Mouse (Mus musculus) E14TG2a.4 (cell line): ENCODE results near the gene Pdhx.

ENCODE experiments used
- CTCF ChIP-seq: conservative IDR thresholded peaks from 2 replicates; pipeline ENCODE4 v1.5.1; 2014; ENCODE audit warnings: low read length
- POU5F1 ChIP-seq: IDR thresholded peaks from 2 replicates; pipeline ENCODE4 v1.6.1; 2014; ENCODE audit warnings: low read length, borderline replicate concordance

DNA sequence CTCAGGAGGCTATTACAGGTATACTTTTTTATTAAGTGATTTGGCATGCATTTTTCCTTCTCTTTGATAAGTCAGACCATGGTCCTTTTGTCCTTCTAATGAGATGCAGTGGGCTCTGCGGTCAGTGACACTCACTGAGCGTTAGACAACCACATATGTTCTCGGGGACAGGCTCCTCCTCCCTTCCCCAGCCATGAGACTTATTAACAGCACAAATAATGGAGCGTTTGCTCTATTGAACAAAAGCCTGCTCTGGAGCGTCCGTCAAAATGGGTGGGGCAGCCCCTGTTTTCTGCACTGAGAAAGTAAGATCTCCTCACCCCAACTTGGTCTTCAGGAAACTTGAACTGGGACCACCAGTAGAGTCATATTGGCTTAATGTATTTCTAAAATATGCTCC, 16.2 kb upstream of the Pdhx start:
- no peak for TF ChIP-seq CTCF
- TF ChIP-seq POU5F1: no peak
